Mouse (Mus musculus): ENCODE results near the gene Sergef. TPM values are rescaled to one million over a fixed set of nuclear protein-coding genes. Genes with fewer than 3 reads are reported as not detected.
"Not testable (repeated sequence)": the region's sequence is repeated elsewhere in the genome, so short reads cannot be mapped to it uniquely, and the experiment has no call there.

Sergef gene
- polyA plus RNA-seq, 3 experiments from 2014 or later = 17.1 to 20.4 (median 18.8) TPM

- no peak for ATAC-seq
These were observed 66.6 kb downstream of the Sergef start for GRCm38 (mm10) chr7:46572803-46573594.

- ATAC-seq = not testable (repeated sequence)
These were observed 70.1 kb downstream of the Sergef start for GRCm38 (mm10) chr7:46569509-46569908.

- ATAC-seq = no peak
These were observed 73.1 kb downstream of the Sergef start for GRCm38 (mm10) chr7:46566318-46567007.

DNA sequence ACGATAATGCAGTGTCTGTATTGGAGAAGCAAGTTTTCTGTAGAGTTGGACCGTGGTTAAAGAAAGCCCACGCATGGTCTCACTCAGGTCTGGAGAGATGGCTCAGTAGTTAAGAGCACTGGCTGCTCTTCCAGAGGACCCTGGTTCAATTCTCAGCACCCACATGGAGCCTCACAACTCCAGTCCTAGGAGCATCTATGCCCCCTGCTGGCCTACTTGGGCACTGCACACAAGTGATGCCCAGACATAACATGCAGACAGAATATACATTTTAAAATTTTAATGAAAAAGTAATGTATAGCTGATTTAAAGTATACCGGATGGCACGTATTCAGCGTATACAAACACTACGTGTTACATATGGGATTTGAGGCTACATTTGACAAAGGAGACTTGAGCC, 74.2 kb downstream of the Sergef start:
- ATAC-seq = no peak

GRCm38 (mm10) chr7:46563801-46564200, 75.8 kb downstream of the Sergef start:
- no peak for ATAC-seq

DNA sequence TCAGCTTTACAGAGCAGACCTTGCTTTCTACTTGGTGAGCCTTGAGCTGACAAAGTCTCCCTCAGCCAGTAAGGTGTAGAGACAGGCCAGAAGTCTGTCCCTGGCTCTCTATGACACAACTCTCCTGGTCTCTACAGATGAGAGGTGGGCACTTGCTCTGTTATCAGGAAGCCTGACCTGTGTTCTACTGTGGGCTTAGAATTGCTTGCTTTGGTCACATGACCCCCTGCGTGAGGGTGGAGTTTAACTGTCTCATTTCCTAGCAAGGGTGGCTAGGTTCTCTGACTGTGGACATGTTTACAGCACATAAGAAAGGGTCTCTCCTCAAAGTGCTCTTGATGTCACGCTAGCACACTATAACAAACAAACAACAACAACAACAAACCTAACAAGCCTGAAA, 79.5 kb downstream of the Sergef start:
- ATAC-seq = no peak

- ATAC-seq = no peak
These were observed 80.0 kb downstream of the Sergef start for GRCm38 (mm10) chr7:46559643-46560042.

- ATAC-seq = no peak
These were observed 80.6 kb downstream of the Sergef start for GRCm38 (mm10) chr7:46559006-46559405.

DNA sequence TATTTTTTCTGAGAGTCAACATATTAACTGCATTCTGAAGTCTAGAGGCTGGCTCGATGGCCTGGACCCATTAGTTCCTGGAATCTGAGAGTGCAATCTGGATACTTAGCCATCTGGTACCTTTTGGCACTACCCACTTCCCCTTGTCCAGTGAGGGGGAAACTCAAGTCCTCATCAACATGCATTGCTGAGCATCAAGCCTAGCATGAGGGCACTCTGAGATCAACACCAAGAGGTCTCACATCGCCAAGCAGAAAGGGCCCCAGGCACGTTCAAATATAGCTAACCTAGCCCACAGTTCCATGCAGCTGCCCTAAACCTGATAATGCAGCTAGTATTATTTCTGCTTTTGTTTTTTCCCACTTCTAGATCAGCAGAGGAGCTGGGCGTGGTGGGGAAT, 81.6 kb downstream of the Sergef start:
- ATAC-seq = no peak

DNA sequence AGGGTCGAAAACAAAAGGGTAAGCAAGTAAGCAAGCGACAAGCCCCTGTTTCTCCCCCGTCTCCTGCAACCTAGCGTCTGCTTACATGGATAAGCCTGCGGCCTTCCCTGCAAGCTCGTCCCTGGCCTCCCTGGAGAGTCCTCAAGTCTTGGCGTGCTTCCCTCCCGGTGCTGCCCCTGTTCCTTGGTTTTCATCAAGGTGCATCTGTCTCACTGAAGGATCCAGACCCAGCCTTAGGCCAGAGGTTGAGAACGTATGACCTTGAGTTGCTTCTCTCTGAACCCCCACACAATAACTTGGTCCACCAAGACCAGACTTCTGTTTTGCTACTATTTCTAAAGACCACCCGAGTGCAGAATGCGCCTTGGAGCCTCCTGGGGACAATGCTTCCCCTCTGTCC, 82.2 kb downstream of the Sergef start:
- no peak for ATAC-seq

GRCm38 (mm10) chr7:46556358-46557118, 83.1 kb downstream of the Sergef start:
- ATAC-seq = no peak

- no peak for ATAC-seq
These were observed 83.9 kb downstream of the Sergef start for GRCm38 (mm10) chr7:46555731-46556130.

DNA sequence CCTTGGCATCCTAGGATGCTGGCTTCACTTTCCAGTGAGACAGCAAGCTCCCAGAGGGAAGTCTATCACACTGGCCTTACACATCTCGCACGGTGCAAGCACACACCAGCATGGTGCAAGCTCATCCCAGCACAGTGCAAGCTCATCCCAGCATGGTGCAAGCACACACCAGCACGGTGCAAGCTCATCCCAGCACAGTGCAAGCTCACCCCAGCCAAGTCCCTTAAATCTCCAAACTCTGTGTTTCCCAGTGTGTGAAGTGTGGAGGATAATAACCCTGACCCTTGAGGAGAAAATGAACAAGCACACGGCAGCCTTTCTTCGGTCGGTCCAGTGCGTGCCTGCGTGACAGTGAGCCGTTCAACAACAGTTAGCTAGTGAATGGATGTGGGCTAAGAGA, 84.8 kb downstream of the Sergef start:
- ATAC-seq = no peak

GRCm38 (mm10) chr7:46554003-46554402, 85.6 kb downstream of the Sergef start:
- ATAC-seq = no peak

DNA sequence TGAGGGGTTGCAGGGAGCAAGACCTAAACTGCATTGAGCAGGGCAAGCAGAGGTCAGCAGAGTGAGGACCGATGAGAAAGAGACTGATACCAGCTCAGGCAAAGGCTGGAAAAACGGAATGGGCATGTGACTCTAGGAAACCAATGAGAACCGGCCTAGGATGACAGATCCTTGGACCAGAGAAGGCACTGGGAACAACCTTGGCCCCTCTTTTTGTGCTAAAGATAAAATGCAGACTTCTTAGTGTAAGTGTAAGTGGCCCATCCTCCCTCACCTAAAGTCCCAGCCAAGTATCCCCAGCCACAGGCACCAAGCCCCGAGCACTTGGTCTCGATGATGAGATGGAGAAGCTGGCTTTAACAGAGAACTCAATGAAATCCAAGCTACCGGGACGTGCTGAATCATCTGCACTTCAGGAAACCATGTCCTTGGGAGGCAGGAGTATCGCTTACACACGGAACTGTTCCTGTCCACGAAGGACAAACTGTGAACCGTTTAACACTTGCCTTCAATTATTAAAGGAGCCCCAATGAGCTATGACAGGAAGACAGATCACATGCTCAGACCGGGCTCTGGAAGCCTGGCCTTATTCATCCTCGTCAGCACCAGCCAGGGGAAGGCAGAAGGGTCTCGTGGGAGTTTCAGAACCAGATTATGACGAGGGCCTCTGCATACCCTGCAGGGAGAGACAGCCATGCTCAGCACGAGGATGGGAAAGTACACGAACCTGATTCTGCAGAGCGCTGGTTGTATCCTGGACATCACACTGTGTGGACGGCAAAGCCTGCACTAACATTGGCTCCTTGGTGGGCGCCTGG, 87.5 kb downstream of the Sergef start:
- no peak for ATAC-seq

DNA sequence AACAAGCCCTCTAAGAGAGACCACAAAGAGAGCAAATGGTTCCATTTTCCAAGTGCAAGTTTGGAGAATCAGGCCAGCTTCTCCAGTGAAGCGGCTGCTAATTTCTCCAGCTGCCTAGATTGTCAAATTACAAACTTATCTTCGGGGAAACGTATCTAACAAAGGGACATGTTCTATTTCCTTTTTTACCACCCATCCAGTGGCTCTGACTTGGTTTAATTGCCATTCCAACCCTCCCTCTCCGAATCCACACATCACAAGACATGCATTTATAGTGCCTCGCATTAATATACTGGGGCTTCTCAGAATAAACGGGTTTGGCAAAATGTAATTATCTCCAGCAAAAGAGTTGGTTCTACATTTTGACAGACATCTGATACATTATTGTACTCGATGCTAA, 88.4 kb downstream of the Sergef start:
- ATAC-seq = no peak

DNA sequence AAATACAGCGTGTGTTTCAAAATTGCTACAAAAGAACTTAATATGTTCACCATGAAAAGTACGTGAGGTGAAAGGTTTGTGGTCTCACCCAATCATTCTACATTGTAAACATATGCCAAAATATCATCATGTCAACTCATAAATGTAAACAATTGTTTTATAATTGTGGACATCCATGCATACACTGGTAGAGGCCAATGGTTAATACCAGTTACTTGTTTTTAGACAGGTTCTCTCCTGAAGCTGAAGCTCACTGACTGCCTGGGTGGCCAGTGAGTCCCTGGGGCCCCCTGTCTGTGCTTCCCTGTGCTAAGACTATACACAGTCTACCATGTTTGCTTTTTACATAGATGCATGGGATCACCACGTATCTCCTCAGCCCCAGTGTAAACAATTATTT, 91.5 kb downstream of the Sergef start:
- no peak for ATAC-seq

DNA sequence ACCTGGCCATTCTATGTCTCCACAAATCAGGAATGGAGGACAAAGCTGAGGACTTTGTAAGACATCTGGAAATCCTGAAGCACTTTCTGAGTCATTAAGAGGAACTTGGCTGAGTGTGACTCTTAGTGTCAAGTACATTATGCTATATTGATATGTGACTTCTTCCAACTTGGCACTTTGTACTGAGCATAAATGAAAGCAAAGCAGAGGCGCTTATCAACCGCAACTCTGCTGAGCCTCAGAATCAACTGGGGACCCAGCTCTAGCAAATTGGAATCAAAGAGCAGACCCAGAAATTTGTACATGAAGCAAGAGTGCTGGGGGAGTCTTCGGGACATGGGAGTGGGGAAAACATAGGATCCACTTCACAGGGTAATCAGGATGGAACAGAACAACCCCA, 92.0 kb downstream of the Sergef start:
- no peak for ATAC-seq

DNA sequence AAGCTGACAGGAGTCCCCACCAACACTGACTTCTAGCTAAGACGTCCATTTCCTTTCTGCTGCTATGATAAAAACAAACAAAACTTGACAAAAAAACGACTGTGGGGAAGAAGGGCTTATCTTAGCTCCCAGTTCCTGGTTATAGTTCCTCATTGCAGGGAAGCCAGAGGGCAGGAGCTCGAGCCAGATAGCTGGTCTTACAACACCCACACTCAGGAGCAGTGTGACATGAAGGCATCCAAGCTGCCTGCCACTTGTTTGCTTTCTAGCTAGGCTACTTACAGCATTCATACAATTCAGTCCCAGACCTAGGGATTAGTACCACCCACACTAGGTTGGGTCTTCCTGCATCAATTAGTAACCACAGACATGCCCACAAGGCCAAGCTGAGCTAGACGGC, 93.1 kb downstream of the Sergef start:
- no peak for ATAC-seq

DNA sequence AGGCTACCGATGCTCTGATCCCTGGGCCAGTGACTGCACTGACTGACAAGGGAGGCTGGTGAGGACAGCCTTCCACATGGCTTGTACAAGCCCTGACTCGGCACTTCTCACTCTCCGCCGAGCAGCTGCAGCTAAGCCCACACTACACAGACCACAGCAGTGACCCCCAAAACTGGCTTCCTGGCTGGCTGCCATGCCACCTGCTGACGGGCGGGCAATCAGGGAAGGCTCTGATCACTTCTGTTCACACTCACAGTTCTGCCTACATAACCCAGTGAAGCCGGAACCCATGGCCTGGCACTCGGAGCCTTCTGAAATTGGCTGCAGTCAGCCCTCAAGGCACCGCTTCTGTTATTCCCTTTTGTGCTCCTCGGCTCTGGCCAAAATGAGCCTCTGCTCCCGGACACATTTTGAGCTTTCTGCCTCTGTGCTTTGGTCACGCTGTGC, 95.4 kb downstream of the Sergef start:
- no peak for ATAC-seq

- no peak for ATAC-seq
These were observed 97.5 kb downstream of the Sergef start for GRCm38 (mm10) chr7:46542117-46542516.

DNA sequence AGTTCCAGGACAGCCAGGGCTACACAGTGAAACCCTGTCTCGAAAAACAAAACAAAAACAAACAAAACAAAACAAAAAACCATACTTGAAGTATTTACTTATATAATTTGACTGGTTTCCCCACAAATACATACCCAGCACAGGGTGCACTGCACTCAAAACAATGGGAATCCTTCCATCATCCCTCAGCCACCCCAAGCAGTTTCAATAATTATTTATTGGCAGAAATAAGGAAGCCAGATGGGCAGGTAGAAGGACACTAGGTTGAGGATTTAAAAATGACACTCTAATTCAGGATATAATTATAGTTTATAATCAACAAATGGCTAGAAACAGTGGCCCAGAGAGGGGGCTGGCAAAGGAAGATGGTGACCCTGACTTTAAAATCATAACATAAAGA, 99.0 kb downstream of the Sergef start:
- no peak for ATAC-seq
